Mouse (Mus musculus): ENCODE data around the gene Nipal1. TPM values are rescaled to one million over a fixed set of nuclear protein-coding genes. Genes with fewer than 3 reads are reported as not detected.

The Nipal1 gene
- total RNA-seq, 2 experiments from 2014 or later: 0.49 TPM; not detected in 1

DNA sequence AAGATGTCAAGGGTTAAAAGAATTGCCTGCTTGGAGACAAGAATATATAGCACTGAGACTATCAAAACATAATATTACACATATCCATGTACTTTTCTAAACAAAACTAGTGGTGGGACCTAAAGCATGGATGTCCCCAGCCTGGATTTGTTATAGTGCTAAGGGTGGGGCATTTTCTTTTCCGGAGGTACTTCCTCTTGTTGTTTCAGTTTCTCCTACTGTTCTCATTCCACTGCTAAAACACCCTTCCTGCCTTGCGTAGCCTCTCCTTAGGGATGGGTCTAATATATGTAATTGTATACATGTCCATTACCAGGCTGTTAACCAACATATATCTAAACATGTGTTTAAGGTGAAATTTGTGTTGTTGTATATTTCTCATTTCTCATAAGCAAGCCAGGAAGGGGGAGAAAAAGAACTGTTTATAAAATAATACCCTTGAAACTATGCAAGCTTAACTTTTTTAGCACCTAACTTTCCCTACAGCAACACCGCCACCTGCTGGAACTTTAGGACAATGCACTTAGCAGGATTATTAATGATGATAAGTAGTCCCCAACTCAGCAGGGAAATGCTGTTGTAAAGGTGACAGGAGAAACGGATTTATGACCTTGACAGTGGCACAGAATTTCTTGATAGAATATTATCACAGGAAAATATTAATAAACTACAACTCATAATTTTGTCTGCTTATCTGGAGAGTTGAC lies 63.1 kb downstream of the Nipal1 start:
- DNase-seq: peak; percentile 58 to 79
- intact Hi-C loops (cut with DNase I): loop anchor here (2.0 kb wide), 2 partner anchors 46 to 360 kb away; no protein-coding TSS in a partner anchor

DNA sequence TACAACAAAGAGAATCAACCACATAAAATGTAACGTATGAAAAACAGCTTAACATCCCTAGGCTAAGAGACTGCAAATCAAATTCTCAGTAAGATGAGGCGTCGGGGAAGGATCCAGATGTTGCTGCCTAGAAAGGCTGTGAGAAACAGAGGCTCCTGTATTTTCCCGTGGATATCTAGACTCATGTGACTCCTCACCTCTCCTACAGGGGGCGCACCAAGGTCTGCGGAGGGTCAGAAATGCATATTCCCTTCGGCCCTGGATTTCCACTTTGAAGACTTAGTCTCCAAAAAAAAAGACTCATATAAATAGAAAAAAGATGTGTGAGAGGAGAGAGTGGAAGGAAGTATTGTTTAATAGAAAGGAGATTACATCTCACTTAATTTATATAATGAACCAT lies 73.0 kb downstream of the Nipal1 start:
- no peak for DNase-seq
- intact Hi-C loops (cut with DNase I): no loop called here

Other genes starting within 250 kb of the Nipal1 start
- gene Corin, start 143.3 kb upstream of the Nipal1 start, total RNA-seq (2021): 100 to 1,000 TPM in 1 of 2 experiments, 10 to 100 TPM in 1; 99.7 to 132 TPM
- gene Nfxl1, start 88.1 kb upstream of the Nipal1 start, total RNA-seq (2021): 1 to 10 TPM; 6.0 to 6.7 TPM
- gene Zar1, start 66.5 kb upstream of the Nipal1 start, total RNA-seq (2021): not detected
- gene Gm5868, start 60.2 kb upstream of the Nipal1 start, total RNA-seq (2021): not detected
- gene Cnga1, start 3.5 kb upstream of the Nipal1 start, total RNA-seq (2021): under 1 TPM in 1 of 2 experiments, not detected in 1; 0.29 TPM
- gene Txk, start 105.0 kb downstream of the Nipal1 start, total RNA-seq (2021): 1 to 10 TPM in 1 of 2 experiments, under 1 TPM in 1; 0.05 to 1.0 TPM
- 10 to 100 TPM; 11.0 to 11.9 TPM for gene Tec, start 220.7 kb downstream of the Nipal1 start, total RNA-seq (2021)

Data from heart, postnatal 14 days (tissue).